ENCODE assay signal across 8 mouse cellular contexts in genomic region chr8:94917352-94917751, GRCm38 (mm10). TPM values are rescaled to one million over a fixed set of nuclear protein-coding genes. Genes with fewer than 3 reads are reported as not detected.
DNase-seq lines count a peak whose midpoint lies in the region; ATAC-seq and TF ChIP-seq lines count a peak whose summit lies in the region.

No protein-coding gene starts in this region.

- no peaks in the 10 kb centered on the region for H3K36me3 ChIP-seq in ES-E14 (ENCODE audit: control insufficient read depth, insufficient read depth, low read length, poor library complexity, severe bottlenecking)
- H3K36me3 ChIP-seq in forebrain, embryonic 15.5 days, result no peaks in the 10 kb centered on the region
- peaks cover 6% of the 10 kb centered on the region for H3K36me3 ChIP-seq in lung, embryonic 15.5 days

- 0 out of 2 replicates have a peak overlapping the region, but pooled peaks have one; percentile 22 for H3K27ac ChIP-seq in ES-E14 (ENCODE audit: insufficient read depth, low read depth, low read length, poor library complexity, severe bottlenecking)
- H3K27ac ChIP-seq in forebrain, embryonic 15.5 days (replicated peaks), result no peak overlapping the region
- H3K27ac ChIP-seq in lung, embryonic 15.5 days, result peak overlapping the region; percentile 85

- in situ Hi-C loops in ES-E14 (cut with MboI; ENCODE audit: low sequenced_read_pairs in 2 of 2, unreplicated experiment in 2 of 2), result no loop called here

- peak overlapping the region; percentile 82 for H3K4me2 ChIP-seq in forebrain, embryonic 15.5 days (replicated peaks)
- H3K4me2 ChIP-seq in lung, embryonic 15.5 days, result peak overlapping the region; percentile 91

- ATAC-seq in forebrain, embryonic 15.5 days (replicated peaks), result peak; percentile 91
- ATAC-seq in lung, embryonic 15.5 days (ENCODE audit: borderline replicate concordance, extremely low read depth, low FRiP score, low TSS enrichment), result peak; percentile 98

- no peaks in the 10 kb centered on the region for H3K9me3 ChIP-seq in ES-E14 (ENCODE audit: control insufficient read depth, insufficient read depth, low read depth, low read length)
- no peaks in the 10 kb centered on the region for H3K9me3 ChIP-seq in forebrain, embryonic 15.5 days
- no peaks in the 10 kb centered on the region for H3K9me3 ChIP-seq in lung, embryonic 15.5 days

- H3K4me3 ChIP-seq in ES-E14 (ENCODE audit: insufficient read depth in 1 of 2, low read depth in 1 of 2, low read length in 2 of 2, poor library complexity in 1 of 2, severe bottlenecking in 1 of 2), result peak overlapping the region; percentile 89 to 95
- peak overlapping the region; percentile 50 for H3K4me3 ChIP-seq in forebrain, embryonic 15.5 days
- H3K4me3 ChIP-seq in lung, embryonic 15.5 days, result peak overlapping the region; percentile 97

- peaks cover 17 to 20% of the 10 kb centered on the region in 2 experiments for H3K4me1 ChIP-seq in ES-E14 (ENCODE audit: control insufficient read depth in 2 of 2, insufficient read depth in 2 of 2, low read length in 2 of 2, poor library complexity in 1 of 2)
- H3K4me1 ChIP-seq in forebrain, embryonic 15.5 days, result peaks cover 41% of the 10 kb centered on the region
- peaks cover 45% of the 10 kb centered on the region for H3K4me1 ChIP-seq in lung, embryonic 15.5 days

- DNase-seq in ES-E14 (ENCODE audit: low read depth, low spot score), result peak; percentile 92
- peak; percentile 54 for DNase-seq in c-Kit-positive CD71-positive TER-119-positive erythroid progenitor cells, embryonic 14.5 days (ENCODE audit: low spot score)
- DNase-seq in heart, postnatal 25 days (ENCODE audit: low spot score), result peak; percentile 95
- peak; percentile 63 to 67 for DNase-seq in layer of hippocampus, adult 8-10 months (ENCODE audit: low spot score in 2 of 2)
- DNase-seq in ovary, adult 18-20 months (ENCODE audit: low spot score), result peak; percentile 95
- peak; percentile 87 for DNase-seq in thymus, postnatal 0 days (ENCODE audit: low spot score)

- intact Hi-C loops in heart, postnatal 25 days (cut with DNase I), result no loop called here

- H3K9ac ChIP-seq in ES-E14 (ENCODE audit: insufficient read depth, low read depth, low read length, poor library complexity, severe bottlenecking), result peak overlapping the region; percentile 91
- peak overlapping the region; percentile 31 for H3K9ac ChIP-seq in forebrain, embryonic 15.5 days (replicated peaks)
- peak overlapping the region; percentile 92 for H3K9ac ChIP-seq in lung, embryonic 15.5 days

- WGBS in forebrain, embryonic 15.5 days, result under 1% methylated on average over 27 of the region's 27 CpGs
- WGBS in lung, embryonic 15.5 days, result under 1% methylated on average over 24 of the region's 27 CpGs

- peaks cover 7% of the 10 kb centered on the region; the same call in 1 of the 2 replicates for H3K27me3 ChIP-seq in forebrain, embryonic 15.5 days
- 0 out of 2 replicates have a peak, but pooled peaks cover 3% of the 10 kb centered on the region for H3K27me3 ChIP-seq in lung, embryonic 15.5 days

TF ChIP-seq in ES-E14, 5 proteins besides CTCF, POLR2A, EP300 and RAD21:
- peak; percentile 60; the same call in 1 of the 2 replicates for TF ChIP-seq CHD2 (IDR thresholded peaks at IDR 0.05; ENCODE audit: low read depth, low read length)
- TF ChIP-seq ZNF384 (IDR thresholded peaks at IDR 0.05; ENCODE audit: low read depth, low read length), result no peak
- TF ChIP-seq ZC3H11A (IDR thresholded peaks at IDR 0.05; ENCODE audit: borderline replicate concordance, low read depth, low read length), result no peak

RNA-seq across cellular contexts. Expression of gene Ccdc102a, which starts 0.5 kb away (rescaled TPM):
- total RNA-seq in ES-E14 (2012; rRNA removed), result 10.7 and 11.0 TPM in 2 replicates
- polyA plus RNA-seq in forebrain, embryonic 15.5 days (2015; fragmentation: Nextera tagmentation; extraction: Ambion mirVana), result 5.4 and 5.6 TPM in 2 replicates
- total RNA-seq in heart, postnatal 25 days (2021), result 1 to 10 TPM; 6.3 to 7.2 TPM
- 1 to 10 TPM; 1.0 to 2.6 (median 1.4) TPM for total RNA-seq in layer of hippocampus, adult 8-10 months (2022)
- 28.7 and 29.3 TPM in 2 replicates for polyA plus RNA-seq in lung, embryonic 15.5 days (2015; fragmentation: Nextera tagmentation; extraction: Ambion mirVana)
- polyA plus RNA-seq in thymus, postnatal 0 days (2015; fragmentation: Nextera tagmentation; extraction: Ambion mirVana), result 7.8 and 9.4 TPM in 2 replicates

RNA-seq across cellular contexts. Expression of gene Adgrg5, which starts 6.1 kb away (rescaled TPM):
- 1.1 and 2.2 TPM in 2 replicates for total RNA-seq in ES-E14 (2012; rRNA removed)
- 0.27 TPM in 1 of 2 replicates, not detected in the other for polyA plus RNA-seq in forebrain, embryonic 15.5 days (2015; fragmentation: Nextera tagmentation; extraction: Ambion mirVana)
- total RNA-seq in heart, postnatal 25 days (2021), result under 1 TPM; 0.29 to 0.34 TPM
- under 1 TPM in 2 of 4 experiments, not detected in 2; 0.73 to 0.85 TPM for total RNA-seq in layer of hippocampus, adult 8-10 months (2022)
- polyA plus RNA-seq in lung, embryonic 15.5 days (2015; fragmentation: Nextera tagmentation; extraction: Ambion mirVana), result 0.29 and 0.36 TPM in 2 replicates
- 5.4 and 5.5 TPM in 2 replicates for polyA plus RNA-seq in thymus, postnatal 0 days (2015; fragmentation: Nextera tagmentation; extraction: Ambion mirVana)

RNA-seq across cellular contexts. Expression of gene Dok4, which starts 41.2 kb away (rescaled TPM):
- 4.3 and 4.9 TPM in 2 replicates for total RNA-seq in ES-E14 (2012; rRNA removed)
- polyA plus RNA-seq in forebrain, embryonic 15.5 days (2015; fragmentation: Nextera tagmentation; extraction: Ambion mirVana), result 63.6 and 69.2 TPM in 2 replicates
- total RNA-seq in heart, postnatal 25 days (2021), result 10 to 100 TPM; 17.5 to 21.4 TPM
- total RNA-seq in layer of hippocampus, adult 8-10 months (2022), result 10 to 100 TPM; 18.1 to 22.7 (median 19.8) TPM
- 40.4 and 45.7 TPM in 2 replicates for polyA plus RNA-seq in lung, embryonic 15.5 days (2015; fragmentation: Nextera tagmentation; extraction: Ambion mirVana)
- 3.8 TPM in 2 replicates for polyA plus RNA-seq in thymus, postnatal 0 days (2015; fragmentation: Nextera tagmentation; extraction: Ambion mirVana)

RNA-seq across cellular contexts. Expression of gene Adgrg1, which starts 57.2 kb away (rescaled TPM):
- 5.4 and 5.7 TPM in 2 replicates for total RNA-seq in ES-E14 (2012; rRNA removed)
- 135 and 140 TPM in 2 replicates for polyA plus RNA-seq in forebrain, embryonic 15.5 days (2015; fragmentation: Nextera tagmentation; extraction: Ambion mirVana)
- 10 to 100 TPM; 38.6 to 48.7 TPM for total RNA-seq in heart, postnatal 25 days (2021)
- total RNA-seq in layer of hippocampus, adult 8-10 months (2022), result 10 to 100 TPM; 81.5 to 97.4 (median 90.2) TPM
- 35.4 and 35.6 TPM in 2 replicates for polyA plus RNA-seq in lung, embryonic 15.5 days (2015; fragmentation: Nextera tagmentation; extraction: Ambion mirVana)
- polyA plus RNA-seq in thymus, postnatal 0 days (2015; fragmentation: Nextera tagmentation; extraction: Ambion mirVana), result 37.8 and 43.2 TPM in 2 replicates

Comparison
In these comparisons a context has a peak if more than half of its experiments do, and no peak if none do; other contexts are left out.
1. H3K9ac ChIP-seq: peak in every context shown above with its lines; median percentile 92 in lung, embryonic 15.5 days; 91 in ES-E14; 31 in forebrain, embryonic 15.5 days.